Mouse (Mus musculus): ENCODE results near the gene Papss2.

DNA sequence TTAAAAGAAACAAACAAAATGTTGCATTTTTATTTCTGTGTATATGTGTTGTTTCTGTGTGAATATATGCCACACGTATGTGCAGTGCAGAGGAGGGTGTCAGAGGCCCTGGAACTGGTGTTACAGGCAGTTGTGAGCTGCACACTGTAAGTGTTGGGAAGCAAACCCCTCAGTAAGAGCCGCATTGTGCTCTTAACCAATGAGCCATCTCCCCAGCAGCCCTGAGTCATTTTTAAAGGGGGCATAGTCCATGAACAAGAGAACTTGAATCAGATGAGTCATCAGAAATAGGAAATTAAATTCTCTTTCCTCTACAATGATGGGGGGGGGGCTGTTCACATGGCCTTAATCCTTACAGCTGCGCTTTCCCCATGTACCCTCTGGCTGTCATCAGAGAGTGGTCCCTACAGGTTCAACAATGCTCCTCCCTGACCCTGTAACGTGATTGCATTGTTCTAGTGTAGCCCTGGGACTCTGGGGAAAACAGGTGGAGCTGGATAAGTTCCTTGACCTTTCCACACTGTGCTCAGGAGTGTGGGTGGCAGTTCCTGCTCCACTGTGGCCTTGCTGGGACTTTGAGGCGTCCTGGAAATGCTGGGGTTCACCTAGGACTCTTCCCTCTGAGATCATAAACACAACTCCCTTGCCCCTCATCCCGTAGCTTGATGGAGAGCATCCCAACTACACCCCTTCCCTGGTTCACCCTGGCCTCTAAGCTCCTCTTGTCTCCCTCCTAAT, 5.6 kb downstream of the Papss2 start:
- TF ChIP-seq EP300 (IDR thresholded peaks at IDR 0.05): no peak
- no peak for TF ChIP-seq CTCF (IDR thresholded peaks at IDR 0.05)
